ENCODE assay signal across 16 mouse cellular contexts in the genomic region with DNA sequence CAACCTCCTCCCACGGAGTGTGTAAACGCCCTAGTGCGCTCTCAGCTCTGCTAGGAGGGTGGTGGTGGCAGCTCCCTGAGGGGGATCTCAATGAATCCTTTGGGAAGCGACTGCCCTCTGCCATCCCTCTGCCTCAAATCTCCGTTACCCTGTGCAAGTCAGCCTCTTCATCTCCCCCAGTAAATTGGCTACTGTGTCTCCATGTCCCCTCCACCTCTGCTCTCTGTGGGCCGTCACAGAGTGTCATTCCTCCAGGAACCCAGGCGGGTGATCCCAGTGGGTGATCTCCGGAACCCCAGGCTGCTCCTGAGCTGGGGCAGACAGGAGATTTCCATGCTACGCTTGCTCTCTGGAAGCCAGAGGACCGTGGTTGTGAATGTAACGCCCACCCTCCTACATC. TPM values are rescaled to one million over a fixed set of nuclear protein-coding genes. Genes with fewer than 3 reads are reported as not detected.
A peak's percentile ranks its signal among the peaks of the same experiment; 100 is the strongest.
DNase-seq lines count a peak whose midpoint lies in the region; ATAC-seq and TF ChIP-seq lines count a peak whose summit lies in the region.
"Had no signal": no experiment of that assay in that cellular context is flagged by ENCODE, and none has a peak within 500 bp of the region (broad histone marks: within the 10 kb centered on the region; RNA-seq: fewer than 3 reads in every experiment).

No protein-coding gene starts in this region.

- no peaks in the 10 kb centered on the region for H3K79me2 ChIP-seq in myocyte (ENCODE audit: control insufficient read depth, insufficient read depth)

- WGBS in heart, embryonic 15.5 days, result 27% methylated on average over 11 of the region's 11 CpGs
- WGBS in midbrain, embryonic 10.5 days, result 5% methylated on average over 11 of the region's 11 CpGs
- 14% methylated on average over 11 of the region's 11 CpGs for WGBS in midbrain, postnatal 0 days
- WGBS in limb, embryonic 13.5 days, result 18% methylated on average over 11 of the region's 11 CpGs

- no peaks in the 10 kb centered on the region for H3K9me3 ChIP-seq in heart, embryonic 15.5 days (replicated peaks)
- H3K9me3 ChIP-seq in midbrain, embryonic 10.5 days (replicated peaks), result no peaks in the 10 kb centered on the region
- H3K9me3 ChIP-seq in midbrain, postnatal 0 days (ENCODE audit: low read length), result no peaks in the 10 kb centered on the region
- no peaks in the 10 kb centered on the region for H3K9me3 ChIP-seq in limb, embryonic 13.5 days
- H3K9me3 ChIP-seq: midbrain, embryonic 12.5 days had no signal

- no peak overlapping the region for H3ac ChIP-seq in myocyte (ENCODE audit: control insufficient read depth, insufficient read length)

- TF ChIP-seq POLR2A in myocyte (IDR thresholded peaks at IDR 0.05; ENCODE audit: insufficient read length, low read depth), result no peak

- peak overlapping the region; percentile 86 for H3K4me2 ChIP-seq in heart, embryonic 15.5 days
- no peak overlapping the region for H3K4me2 ChIP-seq in midbrain, postnatal 0 days (ENCODE audit: low read depth, low read length, poor library complexity, severe bottlenecking)
- H3K4me2 ChIP-seq in limb, embryonic 13.5 days (replicated peaks), result peak overlapping the region; percentile 67
- H3K4me2 ChIP-seq in myocyte (ENCODE audit: low read depth), result peak overlapping the region; percentile 30

- no peak for TF ChIP-seq CTCF in midbrain, postnatal 0 days (IDR thresholded peaks at IDR 0.05)

- H3K9ac ChIP-seq in heart, embryonic 15.5 days, result no peak overlapping the region
- H3K9ac ChIP-seq in midbrain, postnatal 0 days (replicated peaks; ENCODE audit: low read length, poor library complexity, severe bottlenecking), result no peak overlapping the region
- no peak overlapping the region for H3K9ac ChIP-seq in limb, embryonic 13.5 days
- H3K9ac ChIP-seq: midbrain, embryonic 12.5 days had no signal

- H3K27ac ChIP-seq in heart, embryonic 15.5 days, result no peak overlapping the region
- peak overlapping the region; percentile 67 for H3K27ac ChIP-seq in midbrain, embryonic 10.5 days (replicated peaks)
- H3K27ac ChIP-seq in midbrain, postnatal 0 days (ENCODE audit: low read depth, low read length), result no peak overlapping the region
- H3K27ac ChIP-seq in limb, embryonic 13.5 days, result no peak overlapping the region
- H3K27ac ChIP-seq: heart, adult 2 months; hindbrain, postnatal 0 days; midbrain, embryonic 12.5 days had no signal

- peak overlapping the region; percentile 46; the same call in 1 of the 2 replicates for H3K4me3 ChIP-seq in heart, embryonic 15.5 days
- H3K4me3 ChIP-seq in midbrain, embryonic 10.5 days, result peak overlapping the region; percentile 53
- H3K4me3 ChIP-seq in midbrain, postnatal 0 days (ENCODE audit: low read depth, low read length), result no peak overlapping the region
- no peak overlapping the region for H3K4me3 ChIP-seq in limb, embryonic 13.5 days
- no peak overlapping the region for H3K4me3 ChIP-seq in myocyte
- H3K4me3 ChIP-seq: heart, adult 2 months had no signal

- peaks cover 43% of the 10 kb centered on the region for H3K4me1 ChIP-seq in heart, embryonic 15.5 days (replicated peaks)
- H3K4me1 ChIP-seq in midbrain, embryonic 10.5 days, result peaks cover 62% of the 10 kb centered on the region
- peaks cover 4% of the 10 kb centered on the region; the same call in 1 of the 2 replicates for H3K4me1 ChIP-seq in midbrain, postnatal 0 days (ENCODE audit: insufficient read depth, low read length)
- peaks cover 65% of the 10 kb centered on the region for H3K4me1 ChIP-seq in limb, embryonic 13.5 days

- peaks cover 60% of the 10 kb centered on the region for H3K27me3 ChIP-seq in heart, embryonic 15.5 days
- peaks cover 62% of the 10 kb centered on the region for H3K27me3 ChIP-seq in midbrain, embryonic 10.5 days (ENCODE audit: low read depth, poor library complexity, severe bottlenecking)
- peaks cover 43% of the 10 kb centered on the region for H3K27me3 ChIP-seq in midbrain, postnatal 0 days (ENCODE audit: insufficient read depth, low read length)
- peaks cover 54% of the 10 kb centered on the region for H3K27me3 ChIP-seq in limb, embryonic 13.5 days
- H3K27me3 ChIP-seq in myocyte (ENCODE audit: control insufficient read depth, insufficient read depth, insufficient read length), result peaks cover 68% of the 10 kb centered on the region

- H3K36me3 ChIP-seq in heart, embryonic 15.5 days, result no peaks in the 10 kb centered on the region
- H3K36me3 ChIP-seq in midbrain, embryonic 10.5 days, result no peaks in the 10 kb centered on the region
- H3K36me3 ChIP-seq in midbrain, postnatal 0 days (ENCODE audit: insufficient read depth, low read length), result no peaks in the 10 kb centered on the region
- H3K36me3 ChIP-seq in limb, embryonic 13.5 days, result no peaks in the 10 kb centered on the region
- H3K36me3 ChIP-seq in myocyte (ENCODE audit: control insufficient read depth, insufficient read depth), result no peaks in the 10 kb centered on the region
- H3K36me3 ChIP-seq: midbrain, embryonic 12.5 days had no signal

- ATAC-seq in heart, embryonic 15.5 days (replicated peaks; ENCODE audit: insufficient number of reproducible peaks, insufficient read depth, low FRiP score, low read depth), result no peak
- no peak for ATAC-seq in midbrain, postnatal 0 days (ENCODE audit: low FRiP score)
- no peak for ATAC-seq in limb, embryonic 13.5 days (ENCODE audit: low FRiP score, low read depth)
- no peak for ATAC-seq in megakaryocyte-erythroid progenitor cell, adult 5-6 weeks (replicated peaks; ENCODE audit: low FRiP score, low TSS enrichment, poor library complexity, severe bottlenecking)
- ATAC-seq: hindbrain, postnatal 0 days had no signal

- DNase-seq in heart, postnatal 4 days, result no peak
- no peak for DNase-seq in midbrain, embryonic 10.5 days (ENCODE audit: low spot score)
- DNase-seq in midbrain, postnatal 0 days (ENCODE audit: low spot score), result no peak
- DNase-seq: adrenal gland, postnatal 10 days; heart, adult 2 months; lung, adult 2 months had no signal

TF ChIP-seq in myocyte, 11 proteins besides CTCF, POLR2A, EP300 and RAD21:
- no peak for TF ChIP-seq E2F4 (IDR thresholded peaks at IDR 0.05; ENCODE audit: insufficient read depth)

RNA-seq across cellular contexts. Expression of a gene that starts 10.2 kb away (rescaled TPM):
- not detected in 2 replicates for polyA plus RNA-seq in heart, embryonic 15.5 days (2015; fragmentation: Nextera tagmentation; extraction: Ambion mirVana)
- total RNA-seq in heart, postnatal 4 days (2021), result not detected
- not detected in 2 replicates for polyA plus RNA-seq in midbrain, embryonic 10.5 days (2016; fragmentation: Nextera tagmentation; extraction: Ambion mirVana)
- not detected in 2 replicates for total RNA-seq in midbrain, postnatal 0 days (2014; rRNA removed)
- not detected in 2 replicates for polyA plus RNA-seq in midbrain, postnatal 0 days (2015; fragmentation: Nextera tagmentation; extraction: Ambion mirVana)
- not detected in 2 replicates for polyA plus RNA-seq in limb, embryonic 13.5 days (2015; fragmentation: Nextera tagmentation; extraction: Ambion mirVana)
- not detected for polyA plus RNA-seq in myocyte (2012; fragmentation: generic; extraction: Trizol)
- total RNA-seq in megakaryocyte-erythroid progenitor cell, adult 5-6 weeks (2014; fragmentation: Nextera tagmentation), result not detected in 2 replicates
- not detected in 2 replicates for total RNA-seq in megakaryocyte-erythroid progenitor cell, adult 5-6 weeks (2017)
- total RNA-seq: adrenal gland, postnatal 10 days; heart, adult 2 months; hindbrain, postnatal 0 days; layer of hippocampus, adult 18-20 months; left cerebral cortex, adult 8-10 months had no signal
- polyA plus RNA-seq: heart, adult 2 months; hindbrain, postnatal 0 days; lung, adult 2 months; midbrain, embryonic 12.5 days; thymus, postnatal 0 days had no signal

RNA-seq across cellular contexts. Expression of a gene that starts 46.8 kb away (rescaled TPM):
- polyA plus RNA-seq in heart, embryonic 15.5 days (2015; fragmentation: Nextera tagmentation; extraction: Ambion mirVana), result not detected in 2 replicates
- total RNA-seq in heart, postnatal 4 days (2021), result not detected
- not detected in 2 replicates for polyA plus RNA-seq in midbrain, embryonic 10.5 days (2016; fragmentation: Nextera tagmentation; extraction: Ambion mirVana)
- not detected in 2 replicates for total RNA-seq in midbrain, postnatal 0 days (2014; rRNA removed)
- polyA plus RNA-seq in midbrain, postnatal 0 days (2015; fragmentation: Nextera tagmentation; extraction: Ambion mirVana), result not detected in 2 replicates
- polyA plus RNA-seq in limb, embryonic 13.5 days (2015; fragmentation: Nextera tagmentation; extraction: Ambion mirVana), result not detected in 2 replicates
- polyA plus RNA-seq in myocyte (2012; fragmentation: generic; extraction: Trizol), result not detected
- 0.72 TPM in 1 of 2 replicates, not detected in the other for total RNA-seq in megakaryocyte-erythroid progenitor cell, adult 5-6 weeks (2014; fragmentation: Nextera tagmentation)
- total RNA-seq in megakaryocyte-erythroid progenitor cell, adult 5-6 weeks (2017), result not detected in 2 replicates
- total RNA-seq: heart, adult 2 months; hindbrain, postnatal 0 days; layer of hippocampus, adult 18-20 months had no signal
- polyA plus RNA-seq: cortical plate, adult 2 months; hindbrain, postnatal 0 days; thymus, postnatal 0 days had no signal

Comparison
In these comparisons a context has a peak if more than half of its experiments do, and no peak if none do; other contexts are left out.
1. H3K4me3 ChIP-seq: peak in heart, embryonic 15.5 days (single experiment) and midbrain, embryonic 10.5 days (single experiment); none in midbrain, postnatal 0 days (single experiment), limb, embryonic 13.5 days (single experiment) and myocyte (single experiment).